Mouse (Mus musculus) G1E (cell line): Measurements from ENCODE around the gene Spag17. TPM values are rescaled to one million over a fixed set of nuclear protein-coding genes. Genes with fewer than 3 reads are reported as not detected.

Source experiments
- ATAC-seq: 2 replicates; pipeline ENCODE4 v1.8.0; 2016; ENCODE audit warnings: mild to moderate bottlenecking; ENCODE audit not compliant: insufficient number of reproducible peaks, poor library complexity, low FRiP score, severe bottlenecking; ENCODE audit errors: extremely low read depth
- DNase-seq: peaks from one replicate; pipeline ENCODE4 v3.0.0; 2012; ENCODE audit warnings: low spot score
- H3K27me3 ChIP-seq: 2 replicates; pipeline ENCODE4 v1.6.1; 2012; ENCODE audit warnings: mild to moderate bottlenecking, low read length, inconsistent platforms; ENCODE audit not compliant: insufficient read depth
- H3K36me3 ChIP-seq: replicated peaks from 2 replicates; pipeline ENCODE3; 2012; ENCODE audit warnings: mild to moderate bottlenecking, inconsistent platforms
- H3K4me1 ChIP-seq: 2 replicates; pipeline ENCODE4 v1.6.1; 2012; ENCODE audit warnings: low read depth, low read length, inconsistent platforms, mixed read lengths; ENCODE audit not compliant: insufficient read depth
- H3K4me3 ChIP-seq: 2 replicates; pipeline ENCODE4 v1.5.1; 2012; ENCODE audit warnings: low read depth, mild to moderate bottlenecking, inconsistent platforms, low read length, moderate library complexity, mixed read lengths
- H3K9me3 ChIP-seq: replicated peaks from 2 replicates; pipeline ENCODE4 v1.6.1; 2012; ENCODE audit warnings: inconsistent platforms
- CTCF ChIP-seq: IDR thresholded peaks from 2 replicates; pipeline ENCODE4 v1.5.1; 2012; ENCODE audit warnings: low read depth, low read length, inconsistent platforms, mixed read lengths
- GATA1 ChIP-seq: IDR thresholded peaks from 2 replicates; pipeline ENCODE4 v1.6.1; 2012; ENCODE audit warnings: borderline replicate concordance, low read length, inconsistent platforms, mixed read lengths
- GATA2 ChIP-seq: IDR thresholded peaks from 2 replicates; pipeline ENCODE4 v1.6.1; 2012; ENCODE audit warnings: low read depth, low read length, inconsistent platforms, borderline replicate concordance
- POLR2AphosphoS5 ChIP-seq: IDR thresholded peaks from 2 replicates; pipeline ENCODE4 v1.6.1; 2012; ENCODE audit warnings: low read depth, low read length, inconsistent platforms; ENCODE audit not compliant: insufficient replicate concordance
- TAL1 ChIP-seq: conservative IDR thresholded peaks from 2 replicates; pipeline ENCODE4 v1.6.1; 2012; ENCODE audit warnings: low read depth, low read length, inconsistent platforms, mixed read lengths
- polyA plus RNA-seq: library from polyadenylated mRNA; stranded (reverse); fragments of >175 nt; gene quantifications from 2 replicates; pipeline ENCODE4 v1.2.3, GENCODE M21; 2012
- total RNA-seq, 2 experiments: library from RNA; stranded (forward) in 1 of 2; stranded (reverse) in 1 of 2; fragments of 200-1000 nt in 1 of 2; fragments of >200 nt in 1 of 2; fragmentation: Nextera tagmentation in 1 of 2; gene quantifications; 2 replicates each; pipeline ENCODE4 v1.2.3; 2014 to 2017

Spag17 gene
- total and polyA plus RNA-seq, 3 experiments, result 0.27 TPM; not detected in 2

- no peak for ATAC-seq
- Histone ChIP-seq H3K27me3 (no peaks in the 10 kb centered on the region), H3K4me3 (no peak overlapping the region), H3K9me3 (no peaks in the 10 kb centered on the region), H3K36me3 (no peaks in the 10 kb centered on the region), H3K4me1 (no peaks in the 10 kb centered on the region)
- no peak for DNase-seq
- TF ChIP-seq GATA2, result no peak
- TF ChIP-seq GATA1, result no peak
- TF ChIP-seq POLR2AphosphoS5, result no peak
- no peak for TF ChIP-seq TAL1
- no peak for TF ChIP-seq CTCF
These were observed 149.9 kb downstream of the Spag17 start for GRCm38 (mm10) chr3:100035097-100035496.

GRCm38 (mm10) chr3:100036846-100037245 is 151.6 kb downstream of the Spag17 start:
- Histone ChIP-seq H3K27me3 (no peaks in the 10 kb centered on the region), H3K9me3 (no peaks in the 10 kb centered on the region), H3K36me3 (no peaks in the 10 kb centered on the region), H3K4me3 (no peak overlapping the region), H3K4me1 (no peaks in the 10 kb centered on the region)
- no peak for DNase-seq
- no peak for ATAC-seq
- TF ChIP-seq TAL1, result no peak
- no peak for TF ChIP-seq CTCF
- TF ChIP-seq GATA2, result no peak
- no peak for TF ChIP-seq GATA1
- TF ChIP-seq POLR2AphosphoS5, result no peak

GRCm38 (mm10) chr3:100074406-100074805 is 189.2 kb downstream of the Spag17 start:
- H3K4me1 ChIP-seq, result no peaks in the 10 kb centered on the region
- no peaks in the 10 kb centered on the region for H3K9me3 ChIP-seq
- no peak for DNase-seq
- no peaks in the 10 kb centered on the region for H3K27me3 ChIP-seq
- no peak overlapping the region for H3K4me3 ChIP-seq
- no peaks in the 10 kb centered on the region for H3K36me3 ChIP-seq
- ATAC-seq, result no peak
- TF ChIP-seq POLR2AphosphoS5, result no peak
- no peak for TF ChIP-seq GATA1
- no peak for TF ChIP-seq TAL1
- TF ChIP-seq GATA2, result no peak
- no peak for TF ChIP-seq CTCF

GRCm38 (mm10) chr3:100102386-100103092 is 217.3 kb downstream of the Spag17 start:
- H3K4me1 ChIP-seq, result no peaks in the 10 kb centered on the region
- H3K27me3 ChIP-seq, result peaks cover 3% of the 10 kb centered on the region; the same call in 1 of the 2 replicates
- H3K36me3 ChIP-seq, result no peaks in the 10 kb centered on the region
- no peak for ATAC-seq
- H3K9me3 ChIP-seq, result no peaks in the 10 kb centered on the region
- H3K4me3 ChIP-seq, result no peak overlapping the region
- no peak for DNase-seq
- TF ChIP-seq POLR2AphosphoS5, result no peak
- no peak for TF ChIP-seq TAL1
- TF ChIP-seq GATA1, result no peak
- TF ChIP-seq GATA2, result no peak
- TF ChIP-seq CTCF, result no peak

GRCm38 (mm10) chr3:100106736-100107135 is 221.5 kb downstream of the Spag17 start:
- TF ChIP-seq TAL1 (no peak), CTCF (no peak), GATA2 (no peak), GATA1 (no peak), POLR2AphosphoS5 (no peak)
- Histone ChIP-seq H3K4me3 (no peak overlapping the region), H3K27me3 (no peaks in the 10 kb centered on the region), H3K9me3 (no peaks in the 10 kb centered on the region), H3K4me1 (no peaks in the 10 kb centered on the region), H3K36me3 (no peaks in the 10 kb centered on the region)
- no peak for ATAC-seq
- DNase-seq, result no peak

GRCm38 (mm10) chr3:100118681-100119080 is 233.5 kb downstream of the Spag17 start:
- Histone ChIP-seq H3K9me3 (no peaks in the 10 kb centered on the region), H3K4me3 (no peak overlapping the region), H3K27me3 (peaks cover 20% of the 10 kb centered on the region), H3K4me1 (no peaks in the 10 kb centered on the region), H3K36me3 (no peaks in the 10 kb centered on the region)
- ATAC-seq (no peak), DNase-seq (no peak)
- TF ChIP-seq GATA2 (no peak), TAL1 (no peak), CTCF (no peak), GATA1 (no peak), POLR2AphosphoS5 (no peak)
